Mouse (Mus musculus): ENCODE data around the gene Cd209e. TPM values are rescaled to one million over a fixed set of nuclear protein-coding genes. Genes with fewer than 3 reads are reported as not detected.

Cd209e gene
- not detected for polyA plus RNA-seq (2012; fragmentation: generic; extraction: Trizol)

GRCm38 (mm10) chr8:3854209-3854608, at the start of gene Cd209e:
TSS of gene Cd209e (minus strand) at chr8:3854309.

GRCm38 (mm10) chr8:3878455-3878854, 24.3 kb upstream of the Cd209e start, which contains the start of gene Cd209d:
TSS of gene Cd209d (minus strand) at chr8:3878555.

Other genes starting within 250 kb of the Cd209e start
- gene Xab2, start 233.0 kb downstream of the Cd209e start, polyA plus RNA-seq (2012; fragmentation: generic; extraction: Trizol), result 10 to 100 TPM; 31.9 to 41.7 TPM
- gene Pet100, start 232.8 kb downstream of the Cd209e start, polyA plus RNA-seq (2012; fragmentation: generic; extraction: Trizol), result 100 to 1,000 TPM in 1 of 2 experiments, 10 to 100 TPM in 1; 93.7 to 124 TPM
- gene Pcp2, start 228.8 kb downstream of the Cd209e start, polyA plus RNA-seq (2012; fragmentation: generic; extraction: Trizol), result under 1 TPM; 0.06 to 0.09 TPM
- gene Stxbp2, start 223.4 kb downstream of the Cd209e start, polyA plus RNA-seq (2012; fragmentation: generic; extraction: Trizol), result 1 to 10 TPM; 1.6 TPM
- gene Retn, start 198.5 kb downstream of the Cd209e start, polyA plus RNA-seq (2012; fragmentation: generic; extraction: Trizol), result not detected
- not detected for gene Mcemp1, start 188.6 kb downstream of the Cd209e start, polyA plus RNA-seq (2012; fragmentation: generic; extraction: Trizol)
- gene Fcor, start 181.9 kb downstream of the Cd209e start, polyA plus RNA-seq (2012; fragmentation: generic; extraction: Trizol), result 1 to 10 TPM; 1.4 to 5.9 TPM
- 10 to 100 TPM; 31.8 to 37.4 TPM for gene Trappc5, start 178.0 kb downstream of the Cd209e start, polyA plus RNA-seq (2012; fragmentation: generic; extraction: Trizol)
- under 1 TPM; 0.01 to 0.02 TPM for gene Fcer2a, start 160.1 kb downstream of the Cd209e start, polyA plus RNA-seq (2012; fragmentation: generic; extraction: Trizol)
- gene Clec4g, start 133.7 kb downstream of the Cd209e start, polyA plus RNA-seq (2012; fragmentation: generic; extraction: Trizol), result not detected
- not detected for gene Cd209a, start 105.3 kb downstream of the Cd209e start, polyA plus RNA-seq (2012; fragmentation: generic; extraction: Trizol)
- gene Cd209d, start 24.2 kb upstream of the Cd209e start, polyA plus RNA-seq (2012; fragmentation: generic; extraction: Trizol), result not detected
- gene Cd209b, start 72.5 kb upstream of the Cd209e start, polyA plus RNA-seq (2012; fragmentation: generic; extraction: Trizol), result not detected
- under 1 TPM; 0.02 to 0.05 TPM for gene Cd209c, start 100.4 kb upstream of the Cd209e start, polyA plus RNA-seq (2012; fragmentation: generic; extraction: Trizol)

Data from C3H10T1/2 (cell line).